Mouse (Mus musculus): ENCODE measurements around the gene Klf7.
A peak's percentile ranks its signal among the peaks of the same experiment; 100 is the strongest.

The Klf7 gene

GRCm38 (mm10) chr1:64060699-64061454 is 61.2 kb downstream of the Klf7 start:
- peak; percentile 37 for DNase-seq

GRCm38 (mm10) chr1:64060116-64060515 is 62.0 kb downstream of the Klf7 start:
- DNase-seq = peak; percentile 48

- DNase-seq = no peak
These were observed 65.5 kb downstream of the Klf7 start for GRCm38 (mm10) chr1:64056541-64056940.

- no peak for DNase-seq
These were observed 66.1 kb downstream of the Klf7 start for GRCm38 (mm10) chr1:64055978-64056377.

GRCm38 (mm10) chr1:64055210-64055609 is 66.9 kb downstream of the Klf7 start:
- no peak for DNase-seq

- DNase-seq = no peak
These were observed 69.9 kb downstream of the Klf7 start for GRCm38 (mm10) chr1:64052069-64052750.

- no peak for DNase-seq
These were observed 73.5 kb downstream of the Klf7 start for GRCm38 (mm10) chr1:64048567-64048966.

- DNase-seq = no peak
These were observed 75.3 kb downstream of the Klf7 start for GRCm38 (mm10) chr1:64046802-64047156.

- DNase-seq = no peak
These were observed 75.8 kb downstream of the Klf7 start for GRCm38 (mm10) chr1:64046087-64046801.

- DNase-seq = no peak
These were observed 77.5 kb downstream of the Klf7 start for GRCm38 (mm10) chr1:64044577-64044976.

GRCm38 (mm10) chr1:64040831-64041383 is 81.2 kb downstream of the Klf7 start:
- DNase-seq = no peak

GRCm38 (mm10) chr1:64040061-64040686 is 81.9 kb downstream of the Klf7 start:
- DNase-seq = no peak

GRCm38 (mm10) chr1:64038343-64038742 is 83.7 kb downstream of the Klf7 start:
- DNase-seq = no peak

- no peak for DNase-seq
These were observed 84.3 kb downstream of the Klf7 start for GRCm38 (mm10) chr1:64037800-64038199.

- DNase-seq = no peak
These were observed 85.1 kb downstream of the Klf7 start for GRCm38 (mm10) chr1:64036881-64037452.

- DNase-seq = no peak
These were observed 86.3 kb downstream of the Klf7 start for GRCm38 (mm10) chr1:64035804-64036203.

GRCm38 (mm10) chr1:64035087-64035791 is 86.8 kb downstream of the Klf7 start:
- no peak for DNase-seq

GRCm38 (mm10) chr1:64032502-64033231 is 89.4 kb downstream of the Klf7 start:
- DNase-seq = no peak

GRCm38 (mm10) chr1:64021986-64022385 is 100.1 kb downstream of the Klf7 start:
- DNase-seq = no peak

GRCm38 (mm10) chr1:64020672-64021635 is 101.1 kb downstream of the Klf7 start:
- peak; percentile 58 for DNase-seq
